Mouse (Mus musculus) spleen, adult 2 months (tissue): Measurements from ENCODE around the gene Mpped2.

Experiments
- CTCF ChIP-seq: fragments of 200-500 bp; IDR thresholded peaks from 2 replicates; pipeline ENCODE4 v1.5.1; 2011; ENCODE audit warnings: mild to moderate bottlenecking, inconsistent platforms; ENCODE audit not compliant: insufficient read depth, insufficient read length, insufficient replicate concordance; ENCODE audit errors: extremely low read depth
- POLR2A ChIP-seq: fragments of 200-500 bp; IDR thresholded peaks from 2 replicates; pipeline ENCODE4 v1.6.1; 2011; ENCODE audit warnings: low read depth, low read length, inconsistent platforms

DNA sequence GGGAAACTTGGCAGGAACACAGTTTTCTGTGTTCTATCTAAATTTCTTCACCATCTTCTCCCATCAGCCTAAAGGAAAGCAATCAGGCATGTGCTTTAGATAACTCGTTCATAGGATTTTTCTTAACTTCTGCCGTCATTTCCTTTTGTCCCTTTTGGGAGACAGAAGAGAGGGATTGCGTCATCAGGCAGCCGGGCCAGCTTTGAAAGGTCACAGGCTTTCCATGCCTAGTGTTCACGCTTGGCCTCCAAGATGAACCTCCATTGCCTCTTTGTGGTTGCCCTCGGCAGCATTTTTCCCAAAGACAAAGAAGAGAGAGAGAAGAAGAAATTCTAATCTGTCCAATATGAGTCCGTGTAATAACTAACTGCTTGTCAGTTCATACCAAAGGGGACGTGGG, 95.0 kb downstream of the Mpped2 start:
- TF ChIP-seq CTCF (no peak), POLR2A (no peak)
